Mouse (Mus musculus) bone marrow, adult 2 months (tissue): ENCODE measurements around the gene Cap2.

Source experiments
- CTCF ChIP-seq: fragments of 200-500 bp; IDR thresholded peaks from 2 replicates; pipeline ENCODE4 v1.5.1; 2011; ENCODE audit warnings: low read length, control low read depth; ENCODE audit not compliant: control insufficient read depth, insufficient read depth
- POLR2A ChIP-seq: fragments of 200-500 bp; IDR thresholded peaks from 2 replicates; pipeline ENCODE4 v1.6.1; 2011; ENCODE audit warnings: low read depth, mild to moderate bottlenecking, control low read depth, low read length, borderline replicate concordance; ENCODE audit not compliant: control insufficient read depth

- TF ChIP-seq CTCF = no peak
- TF ChIP-seq POLR2A = no peak
Measured at GRCm38 (mm10) chr13:46526645-46527044, 25.0 kb downstream of the Cap2 start.
